Mouse (Mus musculus) left cerebral cortex, postnatal 14 days (tissue): Measurements from ENCODE around the gene Zfand3. TPM values are rescaled to one million over a fixed set of nuclear protein-coding genes. Genes with fewer than 3 reads are reported as not detected.

Source experiments
- DNase-seq, 2 experiments: peaks; one replicate each; pipeline ENCODE4 v3.0.0; 2021 to 2022; ENCODE audit warnings: low spot score in 2 of 2, mixed read lengths in 1 of 2
- intact Hi-C: fragments of 180-260 bp; cut with DNase I; formaldehyde crosslinking; loops from one replicate; pipeline ENCODE4 v1.15.1; 2025
- total RNA-seq, 2 experiments: library from RNA; stranded (reverse); gene quantifications; 2 replicates each; pipeline ENCODE4 v1.2.3; 2021

Zfand3 gene
- total RNA-seq, 2 experiments from 2014 or later, result 106 to 114 TPM

DNA sequence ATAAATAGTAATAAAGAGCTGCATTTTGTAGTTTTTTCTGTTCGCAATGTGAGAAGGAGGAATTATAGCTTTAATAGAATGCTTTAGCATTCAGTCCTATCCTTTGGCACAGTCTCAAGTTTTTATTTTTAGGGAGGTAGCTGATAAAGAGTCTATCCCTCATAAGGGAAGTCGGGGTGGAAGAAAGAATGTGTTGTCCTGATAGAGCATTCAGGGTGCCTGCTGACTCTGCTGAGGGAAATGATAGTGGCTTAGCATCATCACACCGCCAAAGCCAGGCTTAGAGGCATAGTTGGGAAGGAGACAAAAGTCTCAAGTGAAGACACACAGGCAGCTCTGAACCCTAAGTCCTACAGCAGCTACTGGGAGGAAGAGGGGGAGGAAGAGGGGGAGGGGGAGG is 85.9 kb downstream of the Zfand3 start:
- intact Hi-C loops, result no loop called here
- DNase-seq, result no peak

DNA sequence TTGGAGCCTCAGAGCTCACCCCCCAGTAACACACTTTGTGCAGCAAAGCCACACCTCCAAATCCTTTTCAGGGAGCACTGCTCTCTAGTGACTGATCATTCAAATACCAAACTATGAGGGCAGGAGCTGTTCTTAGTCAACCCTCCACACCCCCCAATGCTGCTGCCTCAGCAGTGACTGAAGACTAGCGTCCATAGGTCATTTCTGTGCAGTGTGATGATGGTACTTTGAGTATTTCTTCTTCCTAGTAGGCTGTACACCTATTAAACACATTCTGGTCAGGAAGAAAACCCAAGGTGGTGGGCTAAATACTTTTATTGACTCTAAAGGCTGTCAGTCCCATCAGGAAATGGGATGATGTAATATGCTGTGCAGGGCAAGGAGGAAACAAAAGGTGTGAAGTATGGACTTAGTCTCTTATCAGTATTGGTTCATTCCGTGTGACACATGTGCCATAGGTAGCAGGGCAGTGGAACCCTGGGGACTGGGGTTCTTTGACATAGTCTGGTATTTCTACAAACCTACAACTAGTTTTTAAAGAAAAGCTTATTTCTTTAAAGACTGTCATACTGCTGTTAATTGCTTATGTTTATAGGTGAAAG is 88.7 kb downstream of the Zfand3 start:
- no peak for DNase-seq
- intact Hi-C loops, result no loop called here

DNA sequence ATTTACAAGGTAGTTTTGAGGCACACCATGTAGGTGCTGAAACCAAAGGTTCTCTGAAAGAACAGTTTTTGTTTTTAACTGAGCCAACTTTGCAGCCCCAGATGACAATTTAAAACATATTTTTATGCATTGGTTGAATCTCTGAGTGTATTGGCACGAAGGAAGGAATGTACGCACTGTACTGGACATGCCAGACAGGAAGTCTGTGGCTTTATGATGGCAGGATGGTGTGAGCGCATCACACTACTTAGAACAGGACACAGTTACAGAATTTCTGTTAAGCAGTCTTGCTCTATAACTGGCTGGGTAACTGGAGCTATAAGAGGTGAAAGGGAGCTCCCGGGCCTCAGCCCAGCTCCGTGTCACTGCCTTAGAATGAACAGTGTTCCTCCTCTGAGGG is 92.6 kb downstream of the Zfand3 start:
- intact Hi-C loops, result no loop called here
- DNase-seq, result no peak

DNA sequence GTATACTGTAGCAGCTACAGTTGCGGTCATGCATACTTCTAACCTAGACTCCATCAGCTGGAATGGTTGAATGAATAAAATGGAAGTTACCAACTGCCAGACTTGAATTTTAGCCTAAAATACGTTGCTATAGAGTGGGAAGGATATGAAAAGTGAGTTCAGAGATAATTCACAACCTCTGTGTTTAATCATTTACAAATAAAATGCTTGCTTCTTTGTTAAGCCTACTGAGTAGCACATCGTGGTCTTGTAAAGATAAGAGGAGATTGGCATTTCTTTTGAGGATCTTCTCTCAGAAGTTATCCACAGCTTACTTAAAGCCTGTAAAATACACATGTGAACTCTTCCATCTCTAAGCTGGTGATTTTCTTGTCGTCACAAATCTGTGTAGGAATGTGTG is 93.1 kb downstream of the Zfand3 start:
- intact Hi-C loops, result no loop called here

DNA sequence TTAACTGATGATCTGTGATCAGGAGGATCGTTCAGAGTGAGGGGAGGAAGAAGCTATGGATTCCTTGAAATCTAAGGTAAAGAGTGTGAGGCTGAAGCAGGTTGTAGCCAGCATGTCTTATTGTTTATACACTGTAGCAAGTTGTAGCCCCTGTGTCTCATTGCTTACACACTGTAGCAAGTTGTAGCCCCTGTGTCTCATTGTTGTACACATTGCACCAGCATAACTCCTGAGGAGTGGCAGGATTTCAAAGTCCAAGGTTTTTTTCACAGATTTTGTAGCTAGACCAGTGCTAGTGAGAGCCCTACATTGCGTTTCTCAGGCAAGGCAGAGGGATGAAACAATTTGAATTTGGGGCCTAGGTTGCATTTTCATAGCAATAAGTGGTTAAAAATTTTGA is 95.1 kb downstream of the Zfand3 start:
- DNase-seq, result no peak
- intact Hi-C loops, result loop anchor here (10.0 kb wide), 1 partner anchor 205 kb away; no protein-coding TSS in a partner anchor

More for the DNA sequence above, 93.1 kb downstream of the Zfand3 start:
- no peak for DNase-seq

DNA sequence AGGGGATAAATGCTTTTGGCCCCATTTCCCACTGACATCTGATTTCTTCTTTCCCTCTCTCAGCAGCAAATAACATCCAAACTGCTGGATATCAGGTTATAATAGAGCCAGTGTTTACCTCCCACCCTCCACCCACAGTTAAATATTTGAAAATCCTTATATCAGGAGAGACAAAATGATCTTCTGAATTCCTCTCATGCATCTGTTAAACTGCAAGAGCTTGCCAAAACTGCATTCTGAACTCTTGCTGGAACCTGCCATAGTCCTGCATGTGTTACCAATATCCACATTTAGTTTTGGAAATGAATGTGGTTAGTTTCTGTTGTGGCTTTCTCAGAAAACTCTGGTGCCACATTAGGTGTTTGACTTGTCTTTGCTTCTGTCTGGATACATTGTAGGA is 97.3 kb downstream of the Zfand3 start:
- DNase-seq, result no peak
- intact Hi-C loops, result loop anchor here (10.0 kb wide), 1 partner anchor 207 kb away; no protein-coding TSS in a partner anchor

DNA sequence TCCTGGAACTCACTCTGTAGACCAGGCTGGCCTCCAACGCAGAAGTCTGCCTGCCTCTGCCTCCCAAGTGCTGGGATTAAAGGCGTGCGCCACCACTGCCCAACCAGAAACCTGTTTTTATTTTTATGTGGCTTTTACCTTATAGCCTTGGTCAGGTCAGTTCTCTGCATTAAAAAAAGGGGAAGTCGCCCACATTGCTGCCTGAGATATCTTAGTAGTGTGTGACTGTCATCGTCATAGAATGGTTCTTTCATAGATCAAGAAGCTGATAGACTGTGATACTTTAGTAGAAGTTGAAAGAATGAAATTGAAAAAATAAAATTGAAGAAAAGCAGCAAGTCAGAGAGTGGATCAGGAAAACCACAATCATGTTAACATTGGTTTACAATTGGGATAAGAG is 98.5 kb downstream of the Zfand3 start:
- intact Hi-C loops, result loop anchor here (10.0 kb wide), 1 partner anchor 208 kb away; no protein-coding TSS in a partner anchor
- no peak for DNase-seq

DNA sequence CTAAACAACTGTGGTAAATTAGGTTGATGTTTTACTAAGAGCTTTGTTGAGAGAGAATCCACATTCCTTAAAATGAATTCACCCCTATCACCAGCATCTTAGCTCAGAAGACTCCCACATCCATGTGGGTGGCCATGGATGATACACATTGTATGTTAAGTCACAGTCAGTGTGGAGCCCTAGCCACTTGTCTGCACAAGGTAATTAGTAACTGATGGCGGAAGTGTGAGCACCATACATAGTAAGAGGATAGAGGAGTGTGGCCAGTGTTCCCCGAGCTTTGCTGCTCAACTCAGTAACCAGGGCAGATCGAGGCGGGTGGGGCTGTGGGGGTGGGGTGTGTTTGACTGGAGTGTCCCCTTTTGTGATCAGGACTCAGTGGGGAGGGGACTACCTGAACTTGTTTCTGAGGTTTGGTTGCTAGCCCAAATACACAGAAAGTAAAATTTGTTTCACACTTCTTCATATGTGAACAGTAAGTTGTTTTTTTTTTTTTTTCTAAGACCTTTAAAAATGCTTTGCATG is 99.2 kb downstream of the Zfand3 start:
- DNase-seq, result no peak
- intact Hi-C loops, result loop anchor here (10.0 kb wide), 1 partner anchor 209 kb away; no protein-coding TSS in a partner anchor

DNA sequence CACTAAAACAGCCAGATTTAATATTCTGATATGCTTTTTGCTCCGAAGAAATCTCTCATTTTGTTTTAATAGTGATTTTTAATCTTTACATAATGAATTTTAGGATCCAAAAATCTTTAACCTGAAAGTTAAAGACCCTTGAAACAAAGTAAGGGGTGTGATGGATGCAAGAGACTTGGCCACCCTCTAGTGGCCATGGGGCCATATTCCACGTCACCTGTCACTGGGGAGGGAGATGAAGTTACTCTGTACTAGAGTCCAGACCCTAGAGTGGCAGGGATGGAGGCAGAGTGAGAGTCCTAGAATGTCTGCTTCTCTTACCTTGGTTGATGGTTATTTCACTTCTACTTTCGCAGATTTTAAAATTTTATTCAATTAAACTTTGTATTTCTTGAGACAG is 100.8 kb downstream of the Zfand3 start:
- intact Hi-C loops, result loop anchor here (5.0 to 10.0 kb wide), 2 partner anchors 128 to 211 kb away; no protein-coding TSS in a partner anchor
- no peak for DNase-seq

DNA sequence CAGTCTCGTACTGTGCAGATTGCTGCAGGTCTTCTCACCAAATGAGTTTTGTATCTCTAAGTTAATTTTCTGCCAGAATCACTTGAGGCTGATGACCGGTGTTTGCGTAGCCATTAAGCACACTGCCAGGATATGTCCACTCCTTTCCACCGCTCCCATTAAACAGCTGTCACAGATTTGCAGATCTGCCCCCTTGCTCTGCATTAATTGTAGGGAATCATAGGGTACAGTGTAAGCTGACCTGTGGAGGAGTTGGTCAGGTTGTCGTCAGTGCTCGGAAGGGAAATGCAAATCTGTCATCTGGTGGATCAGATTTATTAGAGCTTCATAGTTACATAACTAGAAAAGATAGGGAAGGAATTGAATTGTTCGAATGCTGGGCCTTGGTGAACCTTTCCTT is 106.1 kb downstream of the Zfand3 start:
- no peak for DNase-seq
- intact Hi-C loops, result loop anchor here (10.0 kb wide), 1 partner anchor 344 kb away; no protein-coding TSS in a partner anchor

DNA sequence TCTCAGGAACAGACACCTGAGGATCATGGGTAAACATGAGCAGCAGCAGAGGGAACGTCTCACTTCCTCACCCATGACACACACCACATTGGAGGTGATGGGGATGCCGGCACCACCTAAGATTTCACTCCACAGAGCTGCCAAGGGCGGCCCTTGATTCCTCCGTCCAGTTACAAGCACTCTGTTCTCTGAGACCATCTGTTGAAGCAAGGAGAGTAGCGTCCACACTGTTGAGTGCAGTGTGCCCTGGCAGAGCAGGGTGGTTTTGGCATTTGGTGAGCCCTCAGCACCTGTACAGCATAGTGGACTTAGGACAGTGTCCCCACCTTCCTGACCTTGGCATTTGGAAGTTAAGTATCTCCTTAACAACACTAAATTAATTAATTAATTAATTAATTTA is 107.0 kb downstream of the Zfand3 start:
- intact Hi-C loops, result loop anchor here (10.0 kb wide), 1 partner anchor 343 kb away; no protein-coding TSS in a partner anchor
- no peak for DNase-seq

DNA sequence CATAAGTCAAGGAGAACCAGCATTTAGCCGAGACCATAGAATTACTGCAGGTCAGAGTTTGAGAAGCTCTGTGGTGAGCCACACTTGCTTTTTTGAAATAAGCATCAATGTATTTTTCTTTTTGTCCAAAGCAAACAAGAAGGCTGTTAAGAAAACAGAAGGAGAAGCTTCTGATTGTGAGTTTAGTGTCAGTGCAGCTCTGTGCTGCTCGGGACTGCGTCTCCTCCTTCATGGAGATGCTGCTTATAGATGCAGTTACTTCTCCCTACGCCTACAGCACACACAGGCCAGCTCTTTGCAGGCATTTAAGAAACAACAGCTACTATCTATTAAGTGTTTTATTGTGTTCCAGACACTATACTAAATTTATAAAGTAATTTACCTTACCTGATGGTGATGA is 107.5 kb downstream of the Zfand3 start:
- intact Hi-C loops, result loop anchor here (10.0 kb wide), 1 partner anchor 343 kb away; no protein-coding TSS in a partner anchor
- no peak for DNase-seq

DNA sequence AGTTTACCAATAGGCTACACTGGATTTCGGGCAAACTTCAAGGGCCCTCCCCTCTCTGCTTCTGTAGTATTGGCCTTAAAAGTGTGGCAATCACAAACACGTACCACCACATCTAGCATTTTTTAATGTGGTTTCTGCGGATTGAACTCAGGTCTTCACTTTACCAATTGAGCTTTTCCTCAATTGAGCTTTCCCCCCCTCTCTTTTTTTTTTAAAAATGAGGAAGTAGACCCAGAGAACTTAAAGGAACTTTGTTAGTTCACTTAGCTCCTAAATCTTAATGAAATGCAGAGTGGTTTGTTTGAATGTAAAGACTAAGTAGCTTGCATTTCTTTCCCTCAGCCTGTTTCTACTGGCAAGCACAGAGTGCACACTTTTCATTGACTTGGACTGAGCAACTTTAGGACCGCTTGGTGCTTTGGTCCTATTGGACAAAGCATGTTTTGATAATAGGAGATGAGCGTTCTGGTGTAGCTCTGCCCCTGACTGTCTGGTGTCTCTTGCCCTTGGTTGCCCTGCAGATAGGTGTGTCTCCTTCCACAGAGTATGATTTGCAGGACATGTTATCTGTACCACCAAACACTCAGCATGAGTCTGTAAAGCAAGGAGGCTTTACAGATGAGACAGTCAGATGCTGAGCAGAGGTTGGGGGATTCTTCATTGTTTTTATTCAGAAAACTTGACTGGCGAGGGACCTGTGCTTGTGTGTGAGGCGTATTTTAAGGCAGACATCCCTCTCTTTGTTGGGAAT is 108.2 kb downstream of the Zfand3 start:
- intact Hi-C loops, result loop anchor here (10.0 kb wide), 1 partner anchor 342 kb away; no protein-coding TSS in a partner anchor
- no peak for DNase-seq

DNA sequence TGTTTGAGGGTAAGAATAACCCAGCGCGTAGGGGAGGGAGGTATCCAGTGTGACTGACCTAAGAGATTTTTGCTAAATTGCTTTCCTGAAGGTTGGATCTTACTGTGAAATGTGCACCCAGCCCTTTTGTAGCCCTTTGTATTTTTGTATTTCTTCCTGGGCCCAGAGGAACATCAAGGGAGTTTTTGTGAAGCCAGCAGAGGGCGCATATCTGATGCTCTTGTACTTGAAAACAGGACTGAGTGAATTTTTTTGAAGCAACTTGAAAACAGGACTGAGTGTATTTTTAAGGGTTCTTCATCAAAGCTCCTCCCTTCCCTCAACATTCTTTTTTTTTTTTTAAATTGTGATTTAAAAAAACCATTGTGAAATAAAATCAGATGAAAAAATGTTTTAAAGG is 110.2 kb downstream of the Zfand3 start:
- peak in 1 of 2 experiments; percentile 41 for DNase-seq

DNA sequence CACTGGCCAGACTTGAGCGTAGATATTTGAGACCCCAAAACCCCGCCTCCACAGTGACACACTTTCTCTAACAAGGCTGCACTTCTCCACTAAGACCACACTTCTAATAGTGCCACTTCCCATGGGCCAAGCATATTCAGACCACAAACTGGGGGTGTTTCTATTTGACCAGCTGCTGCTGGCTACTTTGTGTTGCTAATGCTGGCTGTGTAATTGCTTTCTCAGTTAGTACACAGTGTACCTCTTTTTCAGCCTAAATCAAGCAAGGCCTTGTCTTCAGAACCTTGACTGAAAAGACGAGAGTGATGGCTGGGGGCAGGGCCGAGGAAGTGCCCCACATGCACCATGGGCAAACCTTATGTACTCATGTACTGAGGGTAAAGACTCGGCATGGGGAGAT is 111.7 kb downstream of the Zfand3 start:
- intact Hi-C loops, result loop anchor here (5.0 to 10.0 kb wide), 2 partner anchors 81 to 339 kb away; no protein-coding TSS in a partner anchor
- DNase-seq, result peak; percentile 35 to 76

More for the DNA sequence above, 110.2 kb downstream of the Zfand3 start:
- intact Hi-C loops, result loop anchor here (5.0 to 10.0 kb wide), 2 partner anchors 83 to 340 kb away; no protein-coding TSS in a partner anchor

DNA sequence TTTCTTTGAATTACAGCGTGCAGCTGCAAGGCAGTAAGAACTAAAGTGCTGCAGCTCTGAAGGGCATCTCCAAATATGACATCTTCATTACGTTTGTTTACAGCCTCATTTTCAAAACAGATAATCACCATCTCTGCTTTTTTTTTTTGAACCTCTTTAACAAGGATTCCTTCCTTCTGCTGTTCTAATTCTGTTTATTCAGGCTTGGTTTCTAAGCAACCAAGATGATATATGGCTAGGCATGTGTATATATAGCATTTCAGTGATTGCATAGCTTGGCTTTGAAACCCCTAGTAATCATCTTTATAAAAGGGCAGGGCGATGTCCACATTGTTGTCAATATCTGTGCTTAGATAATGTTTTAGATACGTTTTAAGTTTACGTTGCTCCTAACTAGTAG is 113.5 kb downstream of the Zfand3 start:
- intact Hi-C loops, result loop anchor here (5.0 to 10.0 kb wide), 2 partner anchors 79 to 337 kb away; no protein-coding TSS in a partner anchor
- DNase-seq, result no peak

DNA sequence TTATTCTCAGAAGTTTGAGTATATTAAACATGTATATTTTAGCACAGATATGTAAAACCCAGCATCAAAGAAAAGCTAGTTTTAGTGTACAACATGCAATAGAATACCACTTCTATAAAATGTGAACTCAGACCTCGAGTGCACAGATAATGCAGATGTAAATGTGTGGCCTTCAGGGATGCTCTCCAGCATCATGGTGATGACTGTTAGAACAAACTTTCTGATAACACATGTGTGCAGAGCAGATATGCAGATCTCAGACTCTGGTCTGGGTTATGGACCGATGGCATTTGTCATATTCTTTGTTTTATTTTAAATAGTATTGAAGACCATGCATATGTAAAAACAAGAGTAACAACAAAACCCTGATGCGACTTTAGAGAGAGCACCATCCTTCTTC is 117.7 kb downstream of the Zfand3 start:
- DNase-seq, result no peak

DNA sequence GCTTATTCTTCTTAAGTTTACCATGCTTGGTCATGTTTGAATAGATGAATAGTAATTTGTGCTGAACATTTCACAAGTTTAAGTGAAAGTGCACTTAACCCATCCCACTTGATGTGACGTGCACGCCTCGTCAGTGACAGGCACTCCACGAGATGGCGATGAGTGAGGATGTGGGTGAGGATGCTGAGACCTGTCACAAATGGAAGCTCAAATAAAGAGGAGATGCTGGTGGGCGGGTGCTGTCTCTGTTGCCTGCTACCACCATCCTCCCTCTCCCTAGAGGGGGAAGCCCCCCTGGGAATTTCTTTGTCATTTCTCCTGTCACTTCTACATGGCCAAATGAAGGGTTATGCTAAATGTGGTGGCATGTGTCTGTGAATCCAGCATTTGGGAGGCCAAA is 123.9 kb downstream of the Zfand3 start:
- intact Hi-C loops, result no loop called here

More for the DNA sequence above, 117.7 kb downstream of the Zfand3 start:
- intact Hi-C loops, result no loop called here

DNA sequence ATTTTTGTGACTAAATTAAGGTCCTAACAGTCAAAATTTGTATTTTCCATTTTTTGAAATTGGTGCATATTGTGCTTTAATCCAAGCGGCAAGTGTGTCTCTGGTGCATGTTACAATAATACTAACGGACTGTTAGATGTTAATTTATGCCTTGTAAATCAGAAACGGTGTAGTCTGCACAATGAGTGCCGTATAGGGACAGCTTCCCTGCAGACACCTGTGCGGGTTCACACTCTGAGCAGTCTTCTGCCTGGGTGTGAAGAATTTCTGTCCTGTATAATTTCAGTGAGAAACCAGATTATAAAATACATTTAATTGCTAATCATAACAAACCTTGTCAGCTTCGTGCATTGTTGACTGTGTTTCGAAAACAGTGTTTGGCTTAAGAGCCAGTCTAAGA is 124.7 kb downstream of the Zfand3 start:
- intact Hi-C loops, result no loop called here
- no peak for DNase-seq

More for the DNA sequence above, 123.9 kb downstream of the Zfand3 start:
- no peak for DNase-seq

DNA sequence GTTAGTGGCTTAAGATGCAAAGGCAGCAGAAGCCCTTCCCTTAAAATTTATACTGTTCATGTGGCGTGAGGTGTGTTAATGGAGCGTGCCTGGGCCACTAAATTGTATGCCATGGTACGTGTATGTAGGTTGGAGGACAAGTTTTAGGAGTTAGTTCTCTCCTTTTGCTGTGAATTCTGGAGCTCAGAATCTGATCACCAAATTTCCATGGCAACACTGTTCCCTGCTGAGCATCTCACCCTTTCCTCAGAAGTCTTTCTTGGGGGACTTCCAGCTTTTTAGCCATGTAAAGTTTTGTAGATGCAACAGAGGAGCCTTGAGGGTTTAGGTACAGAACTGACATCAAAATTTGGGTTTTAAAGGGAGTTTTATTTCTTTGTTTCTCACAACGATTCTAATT is 125.8 kb downstream of the Zfand3 start:
- intact Hi-C loops, result no loop called here
- peak in 1 of 2 experiments; percentile 30 for DNase-seq
